Mouse (Mus musculus): ENCODE measurements around the gene Sdhc.
"Not testable (repeated sequence)": the region's sequence is repeated elsewhere in the genome, so short reads cannot be mapped to it uniquely, and the experiment has no call there.

Gene Sdhc

GRCm38 (mm10) chr1:171112986-171113385, 37.4 kb downstream of the Sdhc start:
- no peak for DNase-seq (ENCODE audit: low spot score in 2 of 2)

- DNase-seq (ENCODE audit: low spot score in 2 of 2): peak; percentile 61
Observed at GRCm38 (mm10) chr1:171111781-171112575, 38.4 kb downstream of the Sdhc start.

DNA sequence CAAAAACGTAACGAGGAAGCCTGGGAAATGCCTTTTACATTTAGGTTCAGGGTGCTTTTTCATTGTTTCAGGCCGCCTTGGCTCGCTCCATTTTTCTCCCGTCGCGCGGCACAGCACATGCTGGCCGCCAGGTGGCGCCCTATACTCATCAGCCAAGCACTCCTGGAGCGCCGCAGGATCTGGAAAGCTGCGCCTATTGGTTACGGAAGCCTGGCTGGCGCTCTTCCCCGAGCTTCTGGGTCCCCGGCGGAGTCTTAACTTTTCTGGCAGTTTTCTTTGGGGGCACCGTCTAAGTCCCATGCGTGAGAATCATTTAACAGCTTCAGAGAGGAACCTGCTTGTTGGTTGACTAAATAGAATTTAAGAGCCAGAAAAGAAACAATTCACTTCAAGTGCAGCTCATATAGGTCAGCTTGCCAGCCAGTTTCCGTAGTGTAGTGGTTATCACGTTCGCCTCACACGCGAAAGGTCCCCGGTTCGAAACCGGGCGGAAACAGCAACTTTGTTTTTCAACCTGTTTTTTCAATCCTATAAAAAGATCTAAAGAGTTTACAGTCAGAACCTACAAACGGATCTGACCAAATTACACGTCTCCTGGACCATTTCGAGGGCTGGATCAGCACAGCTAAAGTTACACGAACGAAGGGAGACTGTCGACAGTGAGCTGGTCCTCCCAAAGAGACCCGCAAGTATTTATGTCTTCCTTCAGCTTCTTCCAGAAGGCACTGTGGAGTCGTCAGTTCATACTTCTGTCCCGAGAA, 39.2 kb downstream of the Sdhc start:
- peak; percentile 95 to 96 for DNase-seq (ENCODE audit: low spot score in 2 of 2)

GRCm38 (mm10) chr1:171110659-171111019, 39.8 kb downstream of the Sdhc start:
- peak in 1 of 2 experiments; percentile 47 for DNase-seq (ENCODE audit: low spot score in 2 of 2)

DNA sequence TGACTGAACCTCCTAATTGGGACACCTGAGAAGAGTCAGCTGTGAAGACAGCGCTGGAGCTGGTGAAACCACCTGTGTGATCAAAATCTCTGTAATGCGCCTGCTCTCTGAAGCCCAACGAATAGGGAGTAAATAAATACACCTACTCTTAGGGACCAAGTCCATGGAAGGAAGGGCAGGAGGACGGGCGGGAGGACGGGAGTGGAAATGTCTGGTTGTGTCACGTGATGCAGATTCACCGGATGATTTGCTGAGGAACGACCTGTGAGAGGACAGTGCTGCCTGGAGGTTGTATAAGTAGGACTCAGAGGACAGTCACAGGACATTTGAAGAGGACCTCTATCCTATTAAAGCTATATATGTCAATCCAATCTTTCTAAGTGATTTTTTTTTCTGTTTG, 40.8 kb downstream of the Sdhc start:
- no peak for DNase-seq (ENCODE audit: low spot score in 2 of 2)

DNA sequence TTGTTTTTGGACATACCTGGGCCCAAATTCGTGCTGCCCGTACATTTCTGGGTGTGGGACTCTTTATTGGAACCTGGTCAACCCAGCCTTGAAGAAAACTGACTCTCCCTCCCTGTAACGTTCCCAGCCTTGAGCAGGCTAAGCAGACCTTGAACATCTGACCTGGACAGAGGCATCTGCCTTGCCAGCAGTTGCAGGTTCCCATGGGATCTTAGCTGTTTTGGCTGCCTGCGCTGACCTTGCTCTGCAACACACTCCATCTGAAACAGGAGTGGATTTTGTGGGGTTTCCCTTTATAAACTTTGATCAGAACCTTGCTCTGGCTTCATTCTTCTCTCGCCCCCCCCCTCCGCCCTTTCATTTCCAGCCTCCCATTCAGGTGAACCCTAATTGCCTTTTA, 45.2 kb downstream of the Sdhc start:
- no peak for DNase-seq (ENCODE audit: low spot score in 2 of 2)

- peak; percentile 73 to 75 for DNase-seq (ENCODE audit: low spot score in 2 of 2)
Observed at GRCm38 (mm10) chr1:171103179-171103840, 47.1 kb downstream of the Sdhc start.

- peak; percentile 92 to 93 for DNase-seq (ENCODE audit: low spot score in 2 of 2)
Observed at GRCm38 (mm10) chr1:171102547-171103177, 47.7 kb downstream of the Sdhc start.

DNA sequence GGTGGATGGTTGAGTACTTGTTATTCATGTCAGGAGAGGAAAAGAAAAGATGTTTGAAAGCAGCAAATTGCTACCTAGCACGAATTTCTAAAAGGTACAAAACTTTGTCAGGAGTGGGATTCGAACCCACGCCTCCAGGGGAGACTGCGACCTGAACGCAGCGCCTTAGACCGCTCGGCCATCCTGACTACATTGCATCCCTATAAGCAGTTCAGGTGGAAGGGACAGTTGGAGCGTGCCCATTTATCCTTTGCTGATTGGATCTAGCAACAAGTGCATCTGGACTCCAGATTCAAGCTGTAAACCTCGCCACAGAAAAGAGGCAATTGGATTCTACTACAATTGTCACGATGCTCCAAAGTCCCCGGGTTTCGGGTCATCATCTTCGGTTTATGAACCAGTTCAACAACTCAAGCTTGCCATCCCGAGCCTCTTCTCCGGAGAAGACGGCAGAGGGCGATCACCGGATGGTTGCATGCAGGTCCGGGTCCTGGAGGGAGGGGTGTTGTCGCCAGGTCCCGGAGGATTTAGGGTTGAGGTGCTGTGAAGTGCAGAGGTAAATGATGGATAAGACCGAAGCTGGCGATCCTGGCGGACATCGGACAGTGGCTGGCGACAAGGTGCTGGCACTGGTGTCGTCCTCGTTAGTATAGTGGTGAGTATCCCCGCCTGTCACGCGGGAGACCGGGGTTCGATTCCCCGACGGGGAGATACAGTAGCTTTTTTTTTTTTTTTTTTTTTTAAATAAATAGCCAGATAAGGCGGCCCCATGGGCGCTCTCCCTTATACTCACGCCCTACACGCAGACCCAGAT, 48.5 kb downstream of the Sdhc start:
- DNase-seq (ENCODE audit: low spot score in 2 of 2): peak; percentile 90 to 91

GRCm38 (mm10) chr1:171101033-171101432, 49.4 kb downstream of the Sdhc start:
- peak in 1 of 2 experiments; percentile 42 for DNase-seq (ENCODE audit: low spot score in 2 of 2)

DNA sequence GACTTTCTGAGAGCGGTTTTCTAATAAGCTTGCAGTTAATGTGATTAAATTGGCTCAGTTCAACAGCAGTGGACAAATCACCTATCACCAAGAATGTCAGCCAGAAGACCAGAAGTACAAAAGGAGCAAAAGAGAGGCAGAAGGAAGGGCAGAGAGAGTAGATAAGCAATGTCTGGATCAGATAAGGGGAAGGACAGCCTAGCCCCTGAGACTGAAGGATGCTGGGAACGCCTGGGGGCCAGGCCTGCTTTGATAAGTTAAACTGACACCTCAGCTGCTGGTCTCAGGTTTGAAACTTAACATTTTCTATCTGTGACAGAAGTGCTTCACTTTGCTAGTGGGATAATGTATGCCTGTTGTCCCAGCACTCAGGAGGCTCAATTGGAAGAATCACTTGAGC, 52.8 kb downstream of the Sdhc start:
- no peak for DNase-seq (ENCODE audit: low spot score in 2 of 2)

- no peak for DNase-seq (ENCODE audit: low spot score in 2 of 2)
Observed at GRCm38 (mm10) chr1:171097136-171097535, 53.3 kb downstream of the Sdhc start.

DNA sequence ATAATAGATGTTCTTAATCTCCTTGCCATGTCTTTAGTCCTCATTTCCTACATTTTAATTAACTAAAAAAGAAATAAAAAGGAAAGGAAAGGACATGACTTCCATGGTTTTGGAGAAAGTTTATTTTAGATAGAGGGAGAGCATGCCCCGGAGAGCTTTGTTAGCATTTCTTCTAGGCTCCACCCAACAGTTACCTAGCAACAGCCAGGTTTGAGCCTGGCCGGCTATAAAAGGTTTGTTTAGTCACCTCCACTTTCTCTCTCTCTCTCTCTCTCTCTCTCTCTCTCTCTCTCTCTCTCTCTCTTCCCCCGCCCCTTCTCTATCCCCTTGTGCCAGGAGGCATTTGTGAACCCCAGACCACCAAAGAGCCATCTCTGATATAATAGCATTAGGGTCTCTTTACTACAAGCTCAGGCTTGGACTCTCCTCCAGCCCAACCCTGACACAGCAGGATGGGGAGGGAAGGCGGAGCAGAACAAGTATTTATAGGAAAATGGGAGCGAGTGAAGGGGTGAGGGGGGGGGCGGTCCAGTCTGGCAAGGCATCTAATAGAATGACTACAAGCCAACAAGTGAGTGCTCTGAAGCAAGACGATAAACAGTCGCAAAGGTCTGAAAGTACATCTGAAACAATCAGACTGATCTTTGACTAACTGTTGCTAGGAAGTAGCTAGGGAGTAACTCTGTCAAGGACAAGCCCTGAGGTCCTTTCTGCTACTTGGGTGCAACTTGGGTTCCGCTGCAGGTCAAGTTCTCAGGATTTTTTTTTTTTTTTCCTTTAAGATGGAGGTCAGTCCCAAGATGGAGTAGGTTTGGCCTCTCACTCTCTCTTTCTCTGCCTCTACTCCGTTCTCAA, 54.1 kb downstream of the Sdhc start:
- no peak for DNase-seq (ENCODE audit: low spot score in 2 of 2)

GRCm38 (mm10) chr1:171094424-171094823, 56.0 kb downstream of the Sdhc start:
- DNase-seq (ENCODE audit: low spot score in 2 of 2): no peak

GRCm38 (mm10) chr1:171090761-171091160, 59.6 kb downstream of the Sdhc start:
- no peak for DNase-seq (ENCODE audit: low spot score in 2 of 2)

- no peak for DNase-seq (ENCODE audit: low spot score in 2 of 2)
Observed at GRCm38 (mm10) chr1:171089891-171090290, 60.5 kb downstream of the Sdhc start.

DNA sequence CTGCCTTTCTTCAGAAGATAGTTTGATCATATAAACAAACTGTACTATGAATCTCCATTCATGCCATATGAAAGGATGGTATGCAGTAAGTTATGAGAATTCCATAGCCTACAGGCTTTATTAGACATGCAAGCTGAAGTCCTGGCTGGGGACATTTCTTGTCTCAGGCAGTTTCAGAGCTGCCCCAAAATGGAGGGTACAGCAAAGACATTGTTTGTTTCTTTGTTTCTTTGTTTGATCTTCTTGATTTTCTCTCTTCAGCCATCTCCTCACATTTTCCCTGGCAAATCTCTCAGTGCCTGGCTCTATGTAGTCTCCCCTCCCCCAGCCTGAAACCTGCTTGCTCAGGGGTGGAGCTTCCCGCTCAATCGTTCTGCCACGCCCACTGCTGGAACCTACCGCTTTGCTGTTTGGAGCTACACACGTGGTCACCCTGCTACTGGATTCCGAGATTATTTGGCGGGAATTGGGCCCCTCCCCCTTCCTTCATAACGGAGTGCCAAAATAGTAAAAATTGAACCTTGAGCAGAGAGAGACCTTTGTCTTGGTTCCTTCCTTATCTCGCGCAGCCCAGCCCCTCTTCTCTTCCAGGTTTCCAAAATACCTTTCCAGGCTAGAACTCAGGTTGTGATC, 62.0 kb downstream of the Sdhc start:
- not testable (repeated sequence) for DNase-seq (ENCODE audit: low spot score in 2 of 2)

GRCm38 (mm10) chr1:171085718-171086117, 64.7 kb downstream of the Sdhc start:
- no peak for DNase-seq (ENCODE audit: low spot score in 2 of 2)

DNA sequence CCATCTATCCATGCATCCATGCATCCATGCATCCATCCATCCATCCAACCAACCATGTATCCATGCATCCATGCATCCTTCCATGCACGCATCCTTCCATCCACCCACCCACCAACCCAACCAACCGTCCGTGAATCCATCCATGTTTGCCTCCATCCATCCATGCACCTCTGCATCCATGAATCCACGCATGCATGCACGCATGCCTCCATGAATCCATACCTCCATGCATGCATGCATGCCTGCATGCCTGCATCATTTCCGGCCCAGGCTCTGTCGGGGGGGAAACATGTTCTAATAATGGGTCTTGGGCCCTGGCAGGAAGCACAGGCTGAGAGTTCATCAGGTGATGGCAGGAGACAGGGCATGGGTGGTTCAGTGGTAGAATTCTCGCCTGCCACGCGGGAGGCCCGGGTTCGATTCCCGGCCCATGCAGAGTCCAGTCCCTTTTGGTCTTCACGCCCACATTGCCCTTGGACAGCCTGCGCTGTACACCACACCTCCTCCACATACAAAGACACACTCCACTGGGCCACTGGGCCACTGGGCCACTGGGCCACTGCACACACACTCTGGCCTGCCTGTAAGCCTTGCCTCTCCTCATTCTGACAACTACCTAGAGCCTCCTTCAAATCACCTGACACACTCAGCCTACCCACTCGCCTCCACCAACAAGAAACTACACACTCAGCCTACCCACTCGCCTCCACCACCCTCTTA, 68.7 kb downstream of the Sdhc start:
- DNase-seq (ENCODE audit: low spot score in 2 of 2): not testable (repeated sequence)

Data from right cerebral cortex, postnatal 10 days (tissue).